Mouse (Mus musculus): ENCODE results near the gene Tomm40.

The Tomm40 gene

DNA sequence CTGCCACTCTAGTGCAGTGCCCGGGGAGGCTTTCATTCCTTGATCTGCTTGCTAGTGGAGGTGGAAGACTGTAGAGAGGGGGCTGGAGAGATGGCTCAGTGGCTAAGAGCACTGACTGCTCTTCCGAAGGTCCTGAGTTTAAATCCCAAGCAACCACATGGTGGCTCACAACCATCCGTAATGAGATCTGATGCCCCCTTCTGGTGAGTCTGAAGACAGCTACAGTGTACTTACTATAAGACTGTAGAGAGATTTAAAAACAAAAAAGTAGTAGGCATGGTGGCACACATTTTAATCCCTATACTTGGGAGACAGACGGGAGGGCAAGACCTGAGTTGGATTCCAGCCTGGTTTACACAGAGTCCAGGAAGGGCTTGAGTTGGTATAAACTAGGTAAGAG, 2.8 kb downstream of the Tomm40 start:
- in situ Hi-C loops (cut with MboI; ENCODE audit: low sequenced_read_pairs): no loop called here

- in situ Hi-C loops (cut with MboI; ENCODE audit: low sequenced_read_pairs): no loop called here
These were observed 4.6 kb downstream of the Tomm40 start for GRCm38 (mm10) chr7:19710650-19711049.

GRCm38 (mm10) chr7:19705271-19705670, 10.0 kb downstream of the Tomm40 start:
- in situ Hi-C loops (cut with MboI; ENCODE audit: low sequenced_read_pairs): no loop called here

DNA sequence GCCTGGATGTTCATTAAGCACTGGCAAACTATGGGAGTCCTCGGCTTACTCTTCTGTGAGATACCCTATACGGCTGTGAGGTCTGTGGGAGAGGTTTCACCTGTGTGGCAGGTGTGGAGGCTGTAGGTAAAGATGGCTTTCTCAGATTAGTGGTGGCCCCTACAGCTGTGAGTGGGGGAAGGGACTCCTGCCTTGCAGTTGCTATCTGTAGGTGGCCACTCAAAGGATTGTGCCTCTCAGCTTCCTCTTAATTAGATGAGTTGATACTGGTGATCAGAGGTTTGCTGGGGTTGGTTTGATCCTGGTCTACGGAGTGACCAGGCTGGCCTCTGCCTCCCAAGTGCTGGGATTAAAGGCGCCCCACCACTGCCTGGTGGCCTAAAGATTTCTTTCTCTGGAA, 10.8 kb downstream of the Tomm40 start:
- in situ Hi-C loops (cut with MboI; ENCODE audit: low sequenced_read_pairs): loop anchor here (5.0 kb wide), 1 partner anchor 37 kb away; the partner anchor contains the start of gene Clptm1

DNA sequence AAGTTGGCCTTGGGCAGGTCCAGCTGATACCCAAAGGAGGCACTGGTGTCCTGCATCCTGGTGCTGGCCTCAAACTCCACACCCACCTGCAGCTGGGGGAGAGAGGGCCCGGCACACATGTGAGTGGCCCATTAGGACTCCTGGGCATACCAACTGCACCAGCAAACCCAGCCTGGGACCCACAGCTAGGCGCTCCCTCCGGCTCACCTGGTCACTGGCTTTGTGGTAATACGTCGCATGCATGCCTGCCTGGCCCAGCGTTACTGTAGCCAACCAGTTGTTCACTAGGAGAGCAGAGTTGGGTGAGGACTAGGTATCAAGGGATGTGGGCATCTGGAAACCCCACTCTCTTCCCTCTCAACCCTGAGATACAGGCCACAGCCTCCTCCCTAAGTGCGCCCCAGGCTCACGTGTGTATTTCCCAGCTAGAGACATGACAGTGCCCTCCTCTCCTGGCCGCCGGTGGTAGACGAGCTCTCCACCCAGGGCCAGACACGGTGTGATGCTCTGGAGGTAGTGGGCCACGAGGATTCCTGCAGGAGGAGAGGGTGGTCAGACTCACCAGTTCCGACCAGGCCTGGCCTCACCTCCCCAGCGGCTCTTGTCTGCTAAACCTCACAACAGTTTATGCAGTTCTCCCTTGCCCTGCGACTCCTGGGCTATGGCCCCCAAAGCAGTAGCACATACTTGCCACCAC, 12.2 kb downstream of the Tomm40 start:
- in situ Hi-C loops (cut with MboI; ENCODE audit: low sequenced_read_pairs): loop anchor here (5.0 kb wide), 1 partner anchor 36 kb away; the partner anchor contains the start of gene Clptm1

DNA sequence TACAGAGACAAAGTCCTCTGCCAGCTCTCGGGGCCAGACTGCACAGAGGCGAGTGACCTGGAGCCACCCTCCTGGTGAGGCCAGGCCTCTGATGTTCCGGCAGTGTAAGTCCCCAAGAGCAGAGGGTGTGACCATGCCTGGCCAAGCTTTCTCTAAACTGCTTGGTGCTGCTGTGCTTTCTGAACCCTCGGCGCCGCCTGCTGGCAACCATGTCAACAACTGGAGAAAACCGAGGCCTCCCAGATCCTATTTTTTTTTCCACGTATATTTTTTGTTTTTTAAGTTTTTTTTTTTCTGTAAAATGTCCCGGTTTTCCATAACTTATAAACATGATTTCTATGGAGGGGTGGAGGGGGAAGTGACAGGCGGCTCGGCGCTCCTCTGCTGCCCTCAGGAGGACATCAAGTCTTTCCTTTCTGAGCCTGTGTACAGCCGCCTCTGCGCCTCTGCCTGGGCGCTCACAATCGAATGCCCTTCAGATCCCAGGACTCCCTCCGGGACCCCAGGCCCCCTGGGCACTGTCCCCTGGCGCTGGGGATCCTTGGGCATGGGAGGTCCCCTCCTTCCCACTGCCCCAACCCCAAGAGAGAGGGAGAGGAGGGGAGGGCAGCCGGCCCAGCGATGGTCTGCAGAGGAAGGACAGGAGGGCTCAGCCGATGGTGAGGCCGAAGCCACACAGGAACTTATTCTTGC, 14.0 kb downstream of the Tomm40 start:
- in situ Hi-C loops (cut with MboI; ENCODE audit: low sequenced_read_pairs): loop anchor here (5.0 kb wide), 1 partner anchor 34 kb away; the partner anchor contains the start of gene Clptm1

GRCm38 (mm10) chr7:19700299-19701068, 14.8 kb downstream of the Tomm40 start:
- in situ Hi-C loops (cut with MboI; ENCODE audit: low sequenced_read_pairs): loop anchor here (5.0 kb wide), 1 partner anchor 33 kb away; the partner anchor contains the start of gene Clptm1

- in situ Hi-C loops (cut with MboI; ENCODE audit: low sequenced_read_pairs): loop anchor here (5.0 kb wide), 1 partner anchor 32 kb away; the partner anchor contains the start of gene Clptm1
These were observed 15.4 kb downstream of the Tomm40 start for GRCm38 (mm10) chr7:19699827-19700148.

DNA sequence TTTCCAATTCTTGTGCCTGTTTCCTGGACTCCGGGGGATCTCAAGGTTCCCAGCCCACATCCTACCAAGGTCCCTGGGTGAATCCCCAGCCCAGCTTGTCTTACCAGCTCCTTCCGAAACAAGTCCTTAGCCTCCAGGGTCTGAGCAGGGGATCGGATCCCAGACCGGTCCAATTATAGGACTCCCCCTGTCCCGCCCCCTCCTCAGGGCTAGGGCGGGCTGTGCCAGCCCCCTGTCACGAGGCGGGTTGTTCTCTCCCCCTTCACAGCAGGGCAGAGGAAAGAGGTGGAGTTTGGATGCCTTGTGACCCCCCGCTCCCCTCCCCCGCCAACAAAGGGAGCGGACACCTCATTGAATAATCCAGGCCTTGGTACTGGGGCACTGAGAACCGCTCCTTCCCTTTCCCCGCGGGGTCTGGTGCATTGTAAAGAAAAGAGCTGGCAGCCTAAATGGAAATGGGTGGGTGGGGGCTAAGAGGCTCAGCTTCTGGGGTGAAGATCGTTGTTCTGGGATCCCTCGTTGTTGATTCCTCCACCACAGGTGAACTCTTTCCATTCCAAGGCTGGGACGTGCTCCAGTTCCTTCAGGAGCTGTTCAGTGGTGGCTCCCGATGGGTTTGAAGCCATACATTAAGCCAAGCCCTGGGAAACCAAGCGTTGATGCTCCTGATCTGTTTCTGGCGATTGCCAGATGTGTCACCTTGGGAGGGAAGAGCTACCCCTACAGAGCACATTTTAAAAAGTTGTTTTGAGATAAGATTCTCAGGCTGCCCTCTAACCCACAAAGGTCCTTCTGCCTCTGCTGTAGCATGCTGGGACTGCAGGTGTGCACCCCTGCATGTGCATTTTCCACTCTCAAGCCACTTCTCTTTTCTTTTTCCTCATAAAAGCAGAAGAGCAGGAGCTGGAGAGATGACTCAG, 16.1 kb downstream of the Tomm40 start, which contains the start of gene Apoe:
Gene Apoe, minus strand, starts transcription at position 282 of the 920 bp plus-strand sequence.
- in situ Hi-C loops (cut with MboI; ENCODE audit: low sequenced_read_pairs): no loop called here

- in situ Hi-C loops (cut with MboI; ENCODE audit: low sequenced_read_pairs): no loop called here
These were observed 17.0 kb downstream of the Tomm40 start for GRCm38 (mm10) chr7:19697949-19698906.

- in situ Hi-C loops (cut with MboI; ENCODE audit: low sequenced_read_pairs): no loop called here
These were observed 18.8 kb downstream of the Tomm40 start for GRCm38 (mm10) chr7:19696336-19696873.

DNA sequence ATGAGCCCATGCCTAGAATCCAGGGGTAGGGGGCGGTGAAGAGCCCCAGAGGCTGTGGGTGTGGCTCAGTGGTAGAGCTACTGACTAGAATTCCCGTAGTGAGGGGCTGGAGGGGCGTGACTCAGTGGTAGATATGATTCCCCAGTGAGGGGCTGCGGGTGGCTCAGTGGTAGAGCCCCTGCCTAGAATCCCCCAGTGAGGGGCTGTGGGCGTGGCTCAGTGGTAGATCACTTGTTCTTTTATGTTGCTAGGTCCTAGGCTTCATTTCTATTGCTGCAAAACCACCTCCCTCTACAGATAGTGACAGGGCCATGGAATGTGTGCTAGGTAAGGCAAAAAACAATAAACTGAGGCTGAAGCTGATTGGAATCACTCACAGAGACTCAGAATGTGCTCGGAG, 19.4 kb downstream of the Tomm40 start:
- in situ Hi-C loops (cut with MboI; ENCODE audit: low sequenced_read_pairs): no loop called here

GRCm38 (mm10) chr7:19695213-19695594, 20.0 kb downstream of the Tomm40 start:
- in situ Hi-C loops (cut with MboI; ENCODE audit: low sequenced_read_pairs): no loop called here

DNA sequence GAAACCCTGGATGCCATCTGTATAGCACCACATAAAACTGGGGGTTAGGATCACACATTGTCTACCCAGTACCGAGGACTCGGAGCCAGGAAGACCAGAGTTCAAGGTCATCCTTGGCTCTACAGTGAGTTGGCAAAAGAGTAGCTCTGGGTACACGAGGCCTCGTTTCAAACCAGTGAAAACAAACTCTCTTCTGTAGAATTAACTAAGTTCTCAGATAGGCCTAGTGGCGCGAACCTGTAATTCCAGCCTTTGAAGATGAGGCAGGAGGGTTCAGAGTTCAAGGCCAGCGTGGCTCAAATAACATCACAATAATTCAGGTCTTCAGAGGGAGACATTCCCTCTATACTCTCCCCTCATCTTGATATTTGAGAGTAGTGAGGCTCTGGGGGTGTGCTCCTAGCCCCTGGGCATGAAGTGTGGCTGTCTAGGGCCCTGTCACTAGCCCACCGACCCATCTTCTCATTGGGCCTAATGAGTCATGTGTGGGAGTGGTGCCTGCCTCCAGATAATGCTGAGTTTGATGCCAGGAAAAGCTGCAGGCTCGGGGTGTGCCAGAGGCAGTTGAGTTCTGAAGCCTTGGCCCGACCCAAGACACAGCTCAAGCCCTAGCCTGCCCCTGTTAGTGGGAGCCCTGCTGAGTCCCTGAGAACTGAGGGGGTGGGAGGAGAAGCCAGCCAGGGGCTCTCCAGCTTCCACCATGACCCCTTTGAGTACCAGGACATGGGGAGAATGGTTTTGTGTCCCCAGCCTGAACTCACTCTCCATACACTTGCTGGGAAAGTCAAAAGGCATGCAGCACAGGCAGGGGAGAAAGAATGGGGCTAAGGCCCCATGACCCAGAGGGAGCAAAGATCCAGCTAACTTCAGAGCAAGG, 20.7 kb downstream of the Tomm40 start:
- in situ Hi-C loops (cut with MboI; ENCODE audit: low sequenced_read_pairs): no loop called here

GRCm38 (mm10) chr7:19693421-19693820, 21.8 kb downstream of the Tomm40 start:
- in situ Hi-C loops (cut with MboI; ENCODE audit: low sequenced_read_pairs): no loop called here

DNA sequence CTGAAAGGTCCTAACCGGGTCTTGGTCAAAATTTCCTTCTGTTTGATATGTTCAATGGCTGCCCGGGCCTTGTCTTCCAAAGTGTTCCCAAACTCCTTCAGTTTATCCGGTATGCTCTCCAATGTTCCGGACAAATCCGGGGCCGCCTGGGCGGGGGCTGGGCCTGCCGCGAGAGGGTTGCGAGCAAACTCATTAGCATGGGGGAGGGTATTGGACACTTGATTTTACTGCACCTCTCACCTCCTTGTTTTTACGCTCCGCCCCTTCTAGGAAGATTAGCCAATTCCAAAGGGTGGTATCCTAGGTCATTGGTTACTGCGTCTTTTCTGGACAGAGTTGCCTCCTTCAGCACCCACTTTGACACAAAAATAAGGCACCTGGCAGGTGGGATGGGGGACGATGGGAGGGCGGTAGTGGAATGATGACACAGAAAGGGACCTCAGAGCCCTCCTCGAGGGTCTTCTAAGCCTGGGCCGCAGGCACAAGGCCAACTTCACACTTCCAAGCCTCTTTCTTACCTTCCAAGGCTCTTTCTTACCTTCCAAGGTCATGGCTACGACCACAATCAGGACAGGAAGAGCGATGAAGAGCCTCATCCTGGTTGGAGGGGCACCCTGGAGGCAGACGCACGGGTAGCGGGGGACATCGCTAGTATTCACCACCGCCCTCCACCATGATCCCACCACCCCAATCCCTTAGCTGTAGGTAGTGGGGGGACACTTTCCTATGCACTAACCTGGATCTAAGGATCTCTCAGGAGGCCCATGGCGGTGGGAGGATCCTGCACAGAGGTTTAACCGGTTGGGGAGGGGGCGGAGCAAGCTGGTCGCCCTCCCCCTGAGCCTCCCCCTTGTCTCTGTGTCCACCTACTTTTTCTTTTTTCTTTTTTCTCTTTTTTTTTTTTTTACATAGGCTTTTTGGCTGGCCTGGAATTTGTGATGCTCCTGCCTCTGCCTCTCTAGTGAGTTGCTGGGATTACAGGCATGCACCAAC, 23.1 kb downstream of the Tomm40 start, which contains the start of gene Apoc1:
Gene Apoc1, minus strand, starts transcription at position 788 of the 993 bp plus-strand sequence.
- in situ Hi-C loops (cut with MboI; ENCODE audit: low sequenced_read_pairs): no loop called here

DNA sequence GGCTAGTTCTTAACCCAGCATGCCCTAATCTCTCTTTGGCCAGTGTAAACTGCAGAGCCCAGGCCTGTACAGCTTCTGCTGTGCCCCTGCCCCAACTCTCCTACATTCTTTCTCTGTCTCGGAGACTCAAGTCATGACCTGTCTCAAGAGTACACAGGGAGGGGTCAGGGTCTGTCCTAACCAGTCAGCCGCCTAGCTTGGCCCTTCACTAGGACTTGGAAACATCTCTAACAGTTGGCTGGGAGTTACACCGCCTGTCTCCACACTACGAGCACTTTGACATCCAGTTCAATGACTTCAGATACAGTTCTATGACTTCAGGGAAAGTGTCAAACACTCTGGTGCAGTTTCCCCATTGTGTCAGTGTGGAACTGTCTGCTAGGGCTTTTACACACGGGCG, 23.8 kb downstream of the Tomm40 start:
- in situ Hi-C loops (cut with MboI; ENCODE audit: low sequenced_read_pairs): no loop called here

All from CH12F3 (cell line).